Mouse (Mus musculus) neural tube, embryonic 12.5 days (tissue): ENCODE data around the gene 2900026A02Rik. TPM values are rescaled to one million over a fixed set of nuclear protein-coding genes. Genes with fewer than 3 reads are reported as not detected.

Source experiments
- ATAC-seq: fragments of 200-750 bp; cut with Nextera tagmentation; 2 replicates; pipeline ENCODE4 v1.8.0; 2017; ENCODE audit warnings: low read depth, mild to moderate bottlenecking, moderate TSS enrichment, moderate library complexity; ENCODE audit not compliant: low FRiP score
- H3K27ac ChIP-seq: fragments of 300-500 bp; sonication (generic); 2 replicates; pipeline ENCODE4 v1.5.1; 2016
- H3K27me3 ChIP-seq: fragments of 300-500 bp; sonication (generic); replicated peaks from 2 replicates; pipeline ENCODE4 v1.6.1; 2016; ENCODE audit warnings: mild to moderate bottlenecking
- H3K36me3 ChIP-seq: fragments of 300-500 bp; sonication (generic); 2 replicates; pipeline ENCODE4 v1.6.1; 2016; ENCODE audit warnings: mild to moderate bottlenecking
- H3K4me1 ChIP-seq: fragments of 300-500 bp; sonication (generic); 2 replicates; pipeline ENCODE4 v1.6.1; 2016
- H3K4me2 ChIP-seq: fragments of 300-500 bp; sonication (generic); replicated peaks from 2 replicates; pipeline ENCODE4 v1.6.1; 2016; ENCODE audit warnings: mild to moderate bottlenecking
- H3K4me3 ChIP-seq: fragments of 300-500 bp; sonication (generic); 2 replicates; pipeline ENCODE4 v1.5.1; 2016
- H3K9ac ChIP-seq: fragments of 300-500 bp; sonication (generic); 2 replicates; pipeline ENCODE4 v1.6.1; 2016; ENCODE audit warnings: mild to moderate bottlenecking
- H3K9me3 ChIP-seq: fragments of 300-500 bp; sonication (generic); 2 replicates; pipeline ENCODE4 v1.6.1; 2016; ENCODE audit warnings: mild to moderate bottlenecking
- WGBS: fragments of 180-500 bp; shearing (Covaris S2); methylation state at CpG from one replicate; pipeline ENCODE4 v1.1.7; 2016; 5-methylcytosine and 5-hydroxymethylcytosine counted together
- polyA plus RNA-seq: library from polyadenylated mRNA; unstranded; fragments of >200 nt; fragmentation: Nextera tagmentation; extraction: Ambion mirVana; gene quantifications from 2 replicates; pipeline ENCODE4 v1.2.1, GENCODE M21; 2016

2900026A02Rik gene
- polyA plus RNA-seq, 1 experiment from 2014 or later, result 3.0 TPM

DNA sequence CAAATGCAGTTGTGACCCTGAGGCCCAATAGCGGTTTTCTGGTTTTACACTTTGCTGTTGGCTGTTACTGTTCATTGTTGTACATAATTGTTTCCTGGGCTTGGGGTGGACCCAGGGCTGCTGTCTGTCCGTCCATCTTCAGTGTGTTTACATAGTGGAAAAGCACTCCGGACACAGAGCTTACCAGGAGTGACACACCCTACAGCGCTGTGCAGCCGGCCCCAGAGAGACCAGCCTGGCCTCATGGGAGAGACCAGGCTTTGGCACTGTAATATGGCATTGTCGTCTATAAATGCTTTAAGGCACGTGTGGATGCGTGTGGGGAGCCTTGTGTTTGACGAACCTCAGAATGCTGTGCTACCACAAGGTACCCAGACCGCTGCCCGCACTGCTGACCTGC, 120.6 kb downstream of the 2900026A02Rik start:
- Histone ChIP-seq H3K4me3 (no peak overlapping the region), H3K36me3 (no peaks in the 10 kb centered on the region), H3K4me2 (no peak overlapping the region), H3K9ac (no peak overlapping the region), H3K4me1 (peaks cover 8% of the 10 kb centered on the region), H3K9me3 (no peaks in the 10 kb centered on the region), H3K27ac (no peak overlapping the region), H3K27me3 (no peaks in the 10 kb centered on the region)
- 90% methylated on average over 11 of the region's 11 CpGs for WGBS
- no peak for ATAC-seq

DNA sequence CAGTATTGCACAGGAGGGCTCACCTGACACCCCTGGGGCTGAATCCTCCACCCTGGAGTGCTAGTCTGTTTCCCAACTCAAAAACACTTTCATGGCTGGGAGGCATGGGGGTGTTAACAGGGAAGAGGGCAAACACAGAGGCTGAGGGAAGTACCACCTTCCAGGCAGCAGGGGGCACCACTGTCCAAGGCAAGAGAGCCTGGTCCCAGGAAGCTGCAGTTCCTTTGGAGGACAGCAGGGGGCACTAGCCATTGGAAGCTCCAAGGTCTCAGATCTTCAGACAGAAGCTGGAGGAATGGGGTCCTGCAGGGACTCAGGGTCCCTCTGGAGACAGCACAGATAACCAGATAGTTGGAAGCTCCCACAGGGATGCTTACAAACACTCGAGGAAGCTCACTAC, 121.5 kb downstream of the 2900026A02Rik start:
- 35% methylated on average over 1 of the region's 1 CpGs for whole genome bisulfite sequencing

DNA sequence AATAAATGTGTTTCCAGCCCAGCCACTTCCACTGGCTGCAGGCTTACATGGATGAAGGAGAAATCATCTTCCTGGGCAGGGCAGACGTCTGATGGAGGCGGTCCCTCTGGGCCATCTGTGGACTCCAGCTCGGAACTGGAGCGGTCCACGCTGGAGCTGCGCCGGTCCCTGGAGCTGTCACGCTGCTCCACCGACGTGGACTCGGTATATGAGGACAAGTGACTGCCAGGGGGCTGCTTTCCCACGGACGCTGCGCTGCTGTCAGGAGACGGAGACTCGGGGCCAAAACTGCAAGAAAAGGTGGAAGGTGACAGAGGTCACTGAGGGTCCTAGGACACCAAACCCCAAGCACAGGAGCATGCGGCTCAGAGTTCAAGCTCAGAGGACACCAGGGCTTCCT, 123.5 kb downstream of the 2900026A02Rik start:
- no peaks in the 10 kb centered on the region for H3K27me3 ChIP-seq
- no peak overlapping the region for H3K9ac ChIP-seq
- no peak overlapping the region for H3K4me3 ChIP-seq
- H3K36me3 ChIP-seq, result no peaks in the 10 kb centered on the region
- H3K4me2 ChIP-seq, result no peak overlapping the region
- peaks cover 6% of the 10 kb centered on the region for H3K4me1 ChIP-seq
- no peak overlapping the region for H3K27ac ChIP-seq
- no peaks in the 10 kb centered on the region for H3K9me3 ChIP-seq
- no peak for ATAC-seq
- 90% methylated on average over 17 of the region's 17 CpGs for WGBS

More for the DNA sequence above, 121.5 kb downstream of the 2900026A02Rik start:
- no peak for ATAC-seq
- Histone ChIP-seq H3K27me3 (no peaks in the 10 kb centered on the region), H3K36me3 (no peaks in the 10 kb centered on the region), H3K9me3 (no peaks in the 10 kb centered on the region), H3K4me3 (no peak overlapping the region), H3K4me1 (peaks cover 8% of the 10 kb centered on the region), H3K4me2 (no peak overlapping the region), H3K27ac (no peak overlapping the region), H3K9ac (no peak overlapping the region)

DNA sequence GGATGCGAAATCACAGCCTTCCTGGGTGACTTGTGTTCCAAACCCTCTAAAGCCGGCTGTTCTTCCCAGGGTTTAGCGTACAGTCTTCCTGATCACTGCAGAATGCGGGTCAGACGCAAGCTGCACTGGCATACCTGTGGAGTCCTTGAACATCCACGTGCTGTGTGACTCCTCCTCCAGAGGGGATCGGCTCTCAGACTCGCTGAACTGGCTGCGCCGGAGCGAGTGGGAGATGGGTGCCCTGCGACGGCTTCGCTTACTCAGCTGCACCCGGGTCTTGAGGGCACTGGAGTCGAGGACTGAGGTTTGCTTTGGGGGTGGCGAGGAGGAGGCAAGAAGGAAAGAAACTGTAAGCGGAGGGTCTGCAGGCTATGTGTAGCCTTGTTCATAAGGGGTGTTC, 125.6 kb downstream of the 2900026A02Rik start:
- H3K4me2 ChIP-seq, result no peak overlapping the region
- 93% methylated on average over 18 of the region's 18 CpGs for WGBS
- no peaks in the 10 kb centered on the region for H3K9me3 ChIP-seq
- ATAC-seq, result no peak
- no peak overlapping the region for H3K4me3 ChIP-seq
- no peak overlapping the region for H3K27ac ChIP-seq
- H3K36me3 ChIP-seq, result no peaks in the 10 kb centered on the region
- H3K9ac ChIP-seq, result no peak overlapping the region
- no peaks in the 10 kb centered on the region for H3K4me1 ChIP-seq
- no peaks in the 10 kb centered on the region for H3K27me3 ChIP-seq

DNA sequence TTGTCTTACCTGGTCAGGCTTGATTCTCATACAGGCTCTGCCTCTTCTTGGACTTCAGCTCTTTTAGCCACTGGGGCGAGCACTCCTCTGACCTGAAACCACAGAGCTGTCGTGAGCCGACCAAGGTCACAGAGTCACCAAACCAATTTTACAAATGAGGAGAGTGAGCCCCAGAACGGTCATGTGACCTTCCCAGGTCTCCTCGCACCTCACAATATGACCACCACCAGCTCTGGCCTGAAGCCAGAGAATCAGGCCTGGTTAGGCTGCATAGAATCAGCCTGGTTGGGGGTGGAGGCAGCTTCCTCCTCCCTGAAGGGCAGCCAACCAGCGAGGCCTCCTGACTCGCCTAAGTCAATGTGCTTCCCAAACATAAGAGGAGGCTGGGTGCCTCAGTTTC, 128.6 kb downstream of the 2900026A02Rik start:
- no peaks in the 10 kb centered on the region for H3K36me3 ChIP-seq
- H3K4me2 ChIP-seq, result no peak overlapping the region
- H3K27me3 ChIP-seq, result no peaks in the 10 kb centered on the region
- ATAC-seq, result no peak
- no peaks in the 10 kb centered on the region for H3K9me3 ChIP-seq
- H3K27ac ChIP-seq, result no peak overlapping the region
- WGBS, result 83% methylated on average over 7 of the region's 7 CpGs
- no peak overlapping the region for H3K9ac ChIP-seq
- H3K4me3 ChIP-seq, result no peak overlapping the region
- no peaks in the 10 kb centered on the region for H3K4me1 ChIP-seq

DNA sequence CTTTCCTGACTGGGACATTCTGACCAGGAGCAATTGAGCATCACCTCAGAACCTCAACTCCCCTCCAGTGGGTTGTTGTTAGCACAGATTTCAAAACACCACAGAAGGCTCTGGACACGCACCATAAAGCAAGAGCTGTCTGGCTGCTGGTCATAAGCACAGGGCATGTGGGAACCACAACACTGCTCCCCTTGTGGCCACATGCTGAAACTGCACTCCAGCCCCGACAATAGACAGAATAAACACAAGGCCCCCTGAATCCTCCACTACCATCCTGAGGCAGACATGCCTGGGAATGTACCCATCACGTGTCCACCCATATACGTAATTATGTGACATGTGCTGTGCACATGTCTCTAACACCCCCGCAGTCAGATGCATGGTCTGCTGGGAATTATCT, 129.9 kb downstream of the 2900026A02Rik start:
- no peaks in the 10 kb centered on the region for H3K9me3 ChIP-seq
- H3K36me3 ChIP-seq, result no peaks in the 10 kb centered on the region
- no peaks in the 10 kb centered on the region for H3K4me1 ChIP-seq
- no peak overlapping the region for H3K27ac ChIP-seq
- H3K9ac ChIP-seq, result no peak overlapping the region
- H3K4me3 ChIP-seq, result no peak overlapping the region
- 57% methylated on average over 5 of the region's 5 CpGs for WGBS
- peak; percentile 61 for ATAC-seq
- no peak overlapping the region for H3K4me2 ChIP-seq
- no peaks in the 10 kb centered on the region for H3K27me3 ChIP-seq

DNA sequence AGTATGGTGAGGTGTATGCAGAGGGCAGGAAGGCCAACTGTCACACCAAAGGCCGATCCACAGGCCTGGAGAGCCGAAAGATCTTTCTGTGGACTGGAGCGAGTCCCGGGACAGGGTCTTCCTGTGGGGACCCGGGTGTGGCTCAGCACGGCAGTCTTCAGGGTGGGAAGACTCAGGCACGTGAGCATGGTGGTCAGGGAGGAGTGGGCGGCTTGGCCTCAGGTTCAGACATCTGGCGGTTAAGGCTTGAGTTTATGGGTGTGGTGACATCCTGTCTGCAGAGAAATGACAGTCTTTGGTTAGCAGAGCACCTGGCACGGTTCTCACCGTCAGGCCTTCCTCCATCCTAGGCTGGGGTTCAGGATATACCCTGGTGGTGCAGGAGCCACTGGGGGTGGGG, 130.3 kb downstream of the 2900026A02Rik start:
- Histone ChIP-seq H3K27ac (no peak overlapping the region), H3K9me3 (no peaks in the 10 kb centered on the region), H3K27me3 (no peaks in the 10 kb centered on the region), H3K4me2 (no peak overlapping the region), H3K36me3 (no peaks in the 10 kb centered on the region), H3K4me3 (no peak overlapping the region), H3K9ac (no peak overlapping the region), H3K4me1 (no peaks in the 10 kb centered on the region)
- no peak for ATAC-seq
- WGBS, result 94% methylated on average over 11 of the region's 11 CpGs

DNA sequence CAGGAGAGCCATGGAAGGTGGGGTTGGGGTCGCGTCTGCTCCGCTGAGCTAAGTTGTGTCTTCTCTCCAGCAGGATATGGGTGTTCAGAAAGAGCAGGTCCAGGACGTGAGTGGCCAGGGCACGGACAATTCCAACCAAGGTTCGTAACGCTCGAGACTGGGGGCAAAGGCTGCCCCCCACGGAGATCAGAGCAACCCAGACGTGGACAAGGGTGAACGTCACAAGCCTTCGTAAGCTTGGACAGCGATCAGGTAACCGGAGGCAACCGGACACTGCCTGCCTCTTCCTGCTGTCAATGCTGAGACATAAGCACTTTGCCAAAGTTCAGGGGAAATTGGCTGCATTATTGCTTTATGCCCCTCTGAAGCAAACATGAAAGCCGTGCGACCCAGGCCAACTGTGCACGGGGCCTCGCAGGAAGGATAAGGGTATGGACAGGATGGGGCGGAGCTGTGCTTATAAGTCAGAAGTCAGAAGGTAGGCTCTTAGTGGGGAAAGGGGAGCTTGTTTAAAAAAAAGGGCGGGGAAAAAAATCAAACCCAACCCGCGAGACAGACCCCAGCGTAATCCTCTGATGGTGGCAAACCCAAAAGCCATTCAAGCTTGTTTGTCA, 130.9 kb downstream of the 2900026A02Rik start:
- Histone ChIP-seq H3K4me3 (no peak overlapping the region), H3K9me3 (no peaks in the 10 kb centered on the region), H3K36me3 (no peaks in the 10 kb centered on the region), H3K27me3 (no peaks in the 10 kb centered on the region), H3K4me2 (no peak overlapping the region), H3K27ac (no peak overlapping the region), H3K4me1 (no peaks in the 10 kb centered on the region), H3K9ac (no peak overlapping the region)
- 89% methylated on average over 24 of the region's 24 CpGs for WGBS
- ATAC-seq, result no peak

DNA sequence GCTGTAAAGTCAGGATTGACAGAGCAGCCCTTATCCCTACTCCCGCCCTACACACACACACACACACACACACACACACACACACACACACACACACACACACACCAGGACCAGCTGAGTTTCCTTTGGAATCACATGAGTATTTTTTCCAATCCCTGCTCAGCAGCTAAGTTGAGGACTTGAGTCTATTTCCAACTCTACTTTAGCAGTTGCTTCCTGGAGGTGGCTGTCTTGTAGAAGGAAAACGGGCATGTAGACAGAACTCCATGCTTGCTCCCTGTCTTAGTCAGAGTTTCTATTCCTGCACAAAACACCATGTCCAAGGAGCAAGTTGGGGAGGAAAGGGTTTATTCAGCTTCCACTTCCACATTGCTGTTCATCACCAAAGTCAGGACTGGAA, 133.6 kb downstream of the 2900026A02Rik start:
- Histone ChIP-seq H3K9me3 (no peaks in the 10 kb centered on the region), H3K4me2 (no peak overlapping the region), H3K4me3 (no peak overlapping the region), H3K9ac (no peak overlapping the region), H3K4me1 (no peaks in the 10 kb centered on the region), H3K27me3 (no peaks in the 10 kb centered on the region), H3K36me3 (no peaks in the 10 kb centered on the region), H3K27ac (no peak overlapping the region)
- ATAC-seq, result no peak
- WGBS, result 98% methylated on average over 2 of the region's 2 CpGs

DNA sequence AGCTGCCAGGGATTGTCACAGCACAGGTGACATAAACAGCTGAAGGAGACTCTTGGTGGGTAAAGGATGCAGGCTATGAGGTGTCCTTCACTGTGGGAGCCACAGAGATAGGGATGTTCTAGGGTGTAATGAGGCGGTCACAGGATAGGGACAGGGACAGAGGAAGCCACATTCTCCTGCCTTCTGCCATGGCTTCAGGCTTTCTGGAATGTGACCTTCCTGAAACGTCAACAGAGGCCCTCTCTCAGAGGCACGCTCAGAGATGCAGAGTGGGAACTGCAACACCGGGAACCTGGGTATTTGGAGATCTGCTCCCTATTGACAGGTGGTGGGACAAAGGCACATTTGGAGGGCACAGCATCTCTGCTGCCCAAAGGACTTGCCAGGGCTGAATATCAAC, 134.0 kb downstream of the 2900026A02Rik start:
- ATAC-seq, result no peak
- H3K27me3 ChIP-seq, result no peaks in the 10 kb centered on the region
- no peaks in the 10 kb centered on the region for H3K4me1 ChIP-seq
- H3K4me3 ChIP-seq, result no peak overlapping the region
- no peak overlapping the region for H3K9ac ChIP-seq
- no peaks in the 10 kb centered on the region for H3K36me3 ChIP-seq
- WGBS, result 70% methylated on average over 4 of the region's 4 CpGs
- H3K27ac ChIP-seq, result no peak overlapping the region
- no peak overlapping the region for H3K4me2 ChIP-seq
- H3K9me3 ChIP-seq, result no peaks in the 10 kb centered on the region

DNA sequence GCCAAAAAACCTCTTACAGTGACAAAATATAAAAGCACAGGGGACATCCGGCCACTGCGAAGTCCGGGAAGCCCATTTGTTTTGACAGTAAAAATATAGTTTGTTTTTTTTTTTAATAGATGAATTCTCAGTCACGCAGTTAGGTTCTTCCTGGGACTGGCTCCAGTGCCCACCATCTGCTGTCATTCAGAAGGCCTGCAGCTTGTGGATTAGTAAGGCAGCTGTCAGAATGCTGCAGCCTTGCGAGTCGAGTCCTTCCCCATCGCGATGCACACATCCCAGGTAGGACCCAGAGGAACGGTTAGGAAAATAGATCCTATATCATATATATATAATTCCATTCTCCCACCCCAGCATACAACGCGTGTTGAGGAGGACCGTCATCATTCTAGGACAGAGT, 134.6 kb downstream of the 2900026A02Rik start:
- H3K4me1 ChIP-seq, result no peaks in the 10 kb centered on the region
- no peak overlapping the region for H3K4me3 ChIP-seq
- no peak overlapping the region for H3K4me2 ChIP-seq
- no peak overlapping the region for H3K27ac ChIP-seq
- WGBS, result 84% methylated on average over 12 of the region's 12 CpGs
- H3K9me3 ChIP-seq, result no peaks in the 10 kb centered on the region
- H3K36me3 ChIP-seq, result no peaks in the 10 kb centered on the region
- no peak for ATAC-seq
- no peaks in the 10 kb centered on the region for H3K27me3 ChIP-seq
- no peak overlapping the region for H3K9ac ChIP-seq

DNA sequence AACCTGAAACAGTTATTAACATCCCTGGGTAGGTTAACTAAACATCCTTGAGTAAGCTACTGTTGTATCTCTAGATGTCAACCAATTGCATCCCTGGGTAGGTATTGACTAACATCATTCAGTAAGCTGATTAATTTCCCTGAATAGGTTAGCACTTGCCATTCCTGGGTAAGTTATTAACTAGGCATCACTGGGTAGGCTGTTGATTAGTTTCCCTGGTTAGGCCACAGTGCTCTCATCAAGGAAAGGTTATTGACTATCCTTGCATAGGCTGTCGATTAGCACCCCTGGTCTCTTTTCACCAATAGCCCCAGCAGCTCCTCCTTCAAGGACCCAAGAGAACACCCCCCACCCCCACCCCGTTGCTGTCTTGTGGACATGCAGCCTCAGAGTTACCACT, 135.1 kb downstream of the 2900026A02Rik start:
- Histone ChIP-seq H3K4me1 (no peaks in the 10 kb centered on the region), H3K4me2 (no peak overlapping the region), H3K36me3 (no peaks in the 10 kb centered on the region), H3K4me3 (no peak overlapping the region), H3K27ac (no peak overlapping the region), H3K27me3 (no peaks in the 10 kb centered on the region), H3K9me3 (no peaks in the 10 kb centered on the region), H3K9ac (no peak overlapping the region)
- ATAC-seq, result no peak
- 62% methylated on average over 2 of the region's 2 CpGs for whole genome bisulfite sequencing

DNA sequence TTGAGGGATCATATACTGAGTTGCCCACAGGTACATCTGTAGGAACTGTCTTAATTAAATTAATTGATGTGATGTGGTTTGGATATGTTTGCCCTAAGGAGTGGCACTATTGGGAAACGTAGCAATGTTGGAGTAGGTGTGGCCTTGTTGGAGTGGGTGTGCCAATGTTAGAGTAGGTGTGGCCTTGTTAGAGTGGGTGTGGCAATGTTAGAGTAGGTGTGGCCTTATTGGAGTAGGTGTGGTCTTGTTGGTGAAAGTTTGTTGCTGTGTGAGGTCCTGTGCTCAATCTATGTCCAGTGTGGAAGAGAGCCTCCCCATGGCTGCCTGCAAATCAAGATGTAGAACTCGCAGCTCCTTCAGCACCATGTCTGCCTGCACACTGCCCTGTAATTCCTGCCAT, 136.7 kb downstream of the 2900026A02Rik start:
- no peak overlapping the region for H3K4me3 ChIP-seq
- no peaks in the 10 kb centered on the region for H3K36me3 ChIP-seq
- H3K27ac ChIP-seq, result no peak overlapping the region
- no peaks in the 10 kb centered on the region; the same call in 1 of the 2 replicates for H3K4me1 ChIP-seq
- no peak for ATAC-seq
- no peak overlapping the region for H3K9ac ChIP-seq
- no peak overlapping the region for H3K4me2 ChIP-seq
- H3K27me3 ChIP-seq, result no peaks in the 10 kb centered on the region
- no peaks in the 10 kb centered on the region for H3K9me3 ChIP-seq
- 77% methylated on average over 2 of the region's 2 CpGs for WGBS
